Mouse (Mus musculus) frontal cortex, postnatal 10 days (tissue): Measurements from ENCODE around the gene Cabp2.
"Not testable (repeated sequence)": the region's sequence is repeated elsewhere in the genome, so short reads cannot be mapped to it uniquely, and the experiment has no call there.

Experiments
- DNase-seq, 2 experiments: peaks; one replicate each; pipeline ENCODE4 v3.0.0; 2022; ENCODE audit warnings: low spot score in 2 of 2, mixed read lengths in 1 of 2

The Cabp2 gene

GRCm38 (mm10) chr19:4081394-4081793 lies at the start of gene Cabp2:
Gene Cabp2, plus strand, starts transcription at chr19:4081578.
- no peak for DNase-seq

DNA sequence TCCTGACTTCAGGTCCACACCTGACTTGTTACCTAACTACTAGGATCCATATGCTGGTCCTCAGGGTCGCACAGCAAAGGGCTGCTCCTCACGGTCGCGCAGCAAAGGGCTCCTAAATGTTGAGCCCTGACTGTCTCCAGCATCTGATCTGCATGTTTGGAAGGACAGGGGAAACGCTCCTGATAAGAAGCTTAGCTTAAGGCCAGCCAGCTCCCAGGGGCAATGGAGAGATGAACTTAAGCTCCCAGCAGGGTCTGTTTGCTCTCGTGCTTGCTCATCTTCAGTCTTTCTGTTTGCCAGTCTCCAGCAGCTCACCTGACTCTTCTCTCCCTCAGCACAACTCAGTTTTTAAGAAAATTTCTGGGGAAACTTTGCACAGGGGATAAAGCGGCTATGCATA lies 48.7 kb upstream of the Cabp2 start:
- no peak for DNase-seq

- DNase-seq: no peak
These were observed 48.1 kb upstream of the Cabp2 start for GRCm38 (mm10) chr19:4033298-4033697.

- no peak for DNase-seq
These were observed 47.6 kb upstream of the Cabp2 start for GRCm38 (mm10) chr19:4033742-4034141.

DNA sequence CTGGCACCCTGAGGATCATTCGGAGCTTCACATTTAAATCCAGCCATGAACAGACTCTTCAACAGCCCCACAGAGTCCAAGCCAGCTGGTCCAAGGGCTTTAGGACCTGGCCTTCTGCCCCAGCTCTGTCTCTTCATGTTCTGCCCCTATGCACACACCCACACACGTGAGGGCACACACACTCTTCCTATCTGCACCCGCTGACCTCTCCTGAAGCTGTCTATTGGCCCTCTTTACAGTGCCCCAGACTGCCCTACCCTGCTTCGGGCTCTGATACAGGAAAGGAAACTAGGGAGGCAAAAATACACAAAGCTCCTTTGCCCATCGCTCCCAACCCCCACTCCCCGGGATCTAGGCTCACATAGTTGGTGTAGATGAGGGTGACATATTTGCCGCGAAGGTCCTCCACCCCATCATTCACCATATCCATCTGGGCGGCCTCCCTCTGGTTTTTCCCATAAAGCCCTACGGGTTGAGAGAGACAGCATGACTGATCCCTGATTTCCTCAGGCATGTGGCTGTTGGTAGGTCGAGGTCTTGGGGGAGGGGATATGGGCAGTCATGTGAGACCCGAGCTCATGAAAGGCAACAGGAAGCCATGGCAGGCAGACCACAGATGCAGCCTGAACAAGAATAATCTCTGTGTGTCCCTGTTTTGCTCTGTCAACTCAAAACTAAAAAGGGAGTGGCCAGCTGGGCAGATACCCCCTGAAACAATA lies 44.9 kb upstream of the Cabp2 start:
- DNase-seq: no peak

GRCm38 (mm10) chr19:4037154-4037787 lies 44.1 kb upstream of the Cabp2 start:
- DNase-seq: not testable (repeated sequence)

DNA sequence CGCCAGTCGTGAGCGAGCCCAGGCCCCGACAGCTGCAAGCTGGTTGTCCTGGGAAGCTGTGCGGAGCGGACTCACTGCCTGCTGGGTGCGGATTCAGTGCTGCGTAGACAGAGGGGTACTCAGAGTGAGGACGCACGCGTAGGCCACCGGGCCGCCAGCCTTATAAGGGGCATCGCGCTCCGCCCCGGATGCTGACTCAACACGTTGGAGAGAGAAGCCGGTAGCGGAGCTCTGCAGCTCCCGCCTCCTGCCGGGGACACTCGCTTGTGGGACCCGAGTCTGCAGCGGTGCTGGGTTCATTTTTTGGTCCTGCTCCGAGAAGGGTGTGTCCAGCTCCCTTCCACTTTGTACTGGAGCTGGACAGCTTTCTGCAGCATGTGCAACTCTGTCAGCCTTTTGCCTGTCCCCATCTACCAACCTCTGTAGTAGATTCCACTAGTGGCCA lies 43.6 kb upstream of the Cabp2 start, which contains the start of gene Gstp1:
TSS of gene Gstp1 (minus strand) at position 198 of the 445 bp plus-strand sequence.
- peak; percentile 73 to 83 for DNase-seq

DNA sequence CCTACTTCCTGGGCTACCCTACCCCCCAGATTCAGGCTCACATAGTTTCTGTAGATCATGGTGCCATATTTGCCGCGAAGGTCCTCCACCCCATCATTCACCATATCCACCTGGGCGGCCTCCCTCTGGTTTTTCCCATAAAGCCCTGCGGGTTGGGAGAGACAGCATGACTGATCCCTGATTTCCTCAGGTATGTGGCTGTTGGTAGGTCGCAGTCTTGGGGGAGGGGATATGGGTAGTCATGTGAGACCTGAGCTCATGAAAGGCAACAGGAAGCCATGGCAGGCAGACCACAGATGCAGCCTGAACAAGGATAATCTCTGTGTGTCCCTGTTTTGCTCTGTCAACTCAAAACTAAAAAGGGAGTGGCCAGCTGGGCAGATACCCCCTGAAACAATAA lies 40.4 kb upstream of the Cabp2 start:
- not testable (repeated sequence) for DNase-seq

- DNase-seq: not testable (repeated sequence)
These were observed 39.9 kb upstream of the Cabp2 start for GRCm38 (mm10) chr19:4041500-4041899.

GRCm38 (mm10) chr19:4042124-4042523 lies 39.3 kb upstream of the Cabp2 start:
- no peak for DNase-seq

DNA sequence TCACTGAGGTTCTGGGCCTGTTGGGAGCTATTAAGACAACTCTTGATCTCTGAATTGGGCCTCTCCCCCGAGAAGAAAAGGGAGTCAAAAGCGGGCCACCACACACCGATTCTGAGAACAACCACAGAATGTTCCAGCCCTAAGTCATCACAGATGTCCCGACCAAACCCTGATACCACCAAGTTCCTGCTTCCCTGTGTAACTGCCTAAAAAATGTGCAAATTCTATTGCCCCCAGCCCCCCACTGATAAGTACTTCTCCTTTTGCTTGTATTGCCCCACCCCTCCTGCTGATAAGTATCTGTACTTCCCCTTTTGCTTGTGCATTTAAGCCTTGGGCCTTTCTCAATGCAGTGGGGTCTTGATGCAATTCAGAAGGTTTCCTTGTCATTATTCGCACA lies 37.3 kb upstream of the Cabp2 start:
- DNase-seq: not testable (repeated sequence)

- DNase-seq: peak; percentile 59 to 66
These were observed 35.2 kb upstream of the Cabp2 start, which contains the start of gene Gstp2 for GRCm38 (mm10) chr19:4045966-4046865. Gene Gstp2, minus strand, starts transcription at chr19:4046023.

- DNase-seq: no peak
These were observed 34.5 kb upstream of the Cabp2 start for GRCm38 (mm10) chr19:4046866-4047254.

- peak; percentile 29 to 58 for DNase-seq
These were observed 33.5 kb upstream of the Cabp2 start for GRCm38 (mm10) chr19:4047859-4048258.

GRCm38 (mm10) chr19:4049069-4049468 lies 32.3 kb upstream of the Cabp2 start:
- DNase-seq: not testable (repeated sequence)

- no peak for DNase-seq
These were observed 30.4 kb upstream of the Cabp2 start for GRCm38 (mm10) chr19:4051016-4051415.

DNA sequence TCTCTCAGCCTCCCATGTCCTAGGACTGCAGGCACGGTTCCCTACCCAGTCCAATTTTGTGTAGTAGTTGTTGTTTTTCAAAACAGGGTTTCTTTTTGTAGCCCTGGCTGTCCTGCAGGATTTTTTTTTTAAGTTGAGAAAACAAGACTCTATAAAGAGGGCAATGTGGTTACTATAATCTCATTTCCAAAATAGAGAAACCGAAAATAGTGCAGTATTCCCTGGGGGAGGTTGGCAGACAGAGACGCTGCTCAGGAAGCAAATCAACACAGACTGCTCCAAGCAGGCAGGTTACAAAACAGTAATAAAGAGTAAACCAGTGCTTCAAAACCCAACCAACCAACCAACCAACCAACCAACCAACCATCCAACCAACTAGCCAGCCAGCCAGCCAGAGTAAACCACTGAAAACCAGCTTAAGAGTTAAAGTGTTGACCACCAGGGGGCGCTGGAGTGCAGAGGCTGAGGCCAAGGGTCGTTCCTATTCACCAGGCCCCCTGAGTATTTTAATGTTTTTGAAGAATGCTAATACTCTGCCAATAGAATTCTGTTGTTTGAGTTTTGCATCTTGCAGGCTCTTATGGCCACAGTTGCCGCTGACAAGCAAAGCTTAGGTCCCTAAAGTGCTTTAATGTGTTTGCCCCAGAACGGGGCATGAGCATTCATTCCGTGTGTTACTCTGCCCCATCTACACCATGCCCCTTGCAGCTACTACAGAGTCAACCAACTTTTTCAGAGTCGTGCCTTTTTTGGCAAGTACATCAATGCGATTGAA lies 29.4 kb upstream of the Cabp2 start:
- DNase-seq: peak in 1 of 2 experiments; percentile 38

DNA sequence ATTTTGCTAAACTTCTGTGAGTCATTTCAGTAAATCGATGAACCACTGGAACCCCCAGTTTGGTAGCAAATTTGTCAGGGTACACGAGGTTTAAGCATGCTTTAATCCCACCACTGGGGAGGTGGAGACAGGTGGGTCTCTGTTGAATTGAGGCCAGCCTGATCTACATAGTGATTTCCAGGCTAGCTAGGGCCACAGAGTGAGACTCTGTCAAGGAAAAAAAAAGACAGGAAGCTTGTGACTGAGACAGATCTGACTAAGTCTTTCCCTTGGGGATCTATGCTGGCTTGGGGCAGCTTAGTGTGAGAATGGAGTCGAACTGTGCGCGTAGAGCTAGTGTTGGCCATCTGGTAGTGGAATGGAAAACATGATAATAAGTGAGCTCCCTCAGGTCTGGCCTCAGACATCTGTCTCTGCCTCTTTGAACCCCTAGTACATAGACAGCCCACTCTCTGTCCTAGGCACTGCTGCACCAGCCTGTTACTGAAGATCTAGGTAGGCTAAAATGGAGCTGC lies 28.8 kb upstream of the Cabp2 start:
- DNase-seq: no peak

GRCm38 (mm10) chr19:4054613-4055012 lies 26.8 kb upstream of the Cabp2 start:
- DNase-seq: no peak

- no peak for DNase-seq
These were observed 26.0 kb upstream of the Cabp2 start for GRCm38 (mm10) chr19:4055216-4055946.
